Mouse (Mus musculus): ENCODE results near the gene Canx. TPM values are rescaled to one million over a fixed set of nuclear protein-coding genes. Genes with fewer than 3 reads are reported as not detected.

Gene Canx
- polyA plus RNA-seq, 1 experiment from 2014 or later: 221 TPM

DNA sequence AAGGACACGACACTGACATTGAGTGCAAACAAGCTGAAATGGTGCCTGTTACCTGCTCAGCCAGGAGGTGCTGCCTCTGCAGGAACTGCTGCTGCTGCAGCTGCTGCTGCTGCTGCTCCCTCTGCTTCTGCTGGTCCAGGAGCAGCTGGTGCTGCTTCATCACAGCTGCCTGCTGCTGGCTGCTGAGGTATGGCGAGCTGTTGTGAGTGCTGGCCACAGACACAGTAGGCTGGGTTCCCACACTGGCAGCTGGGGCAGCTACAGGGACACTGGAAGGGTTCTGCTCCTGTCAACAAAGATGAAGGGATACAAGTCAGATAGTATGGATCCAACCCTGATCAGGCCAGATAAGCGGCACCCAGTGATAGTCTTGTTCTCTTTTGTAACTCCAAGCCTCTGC, 62.3 kb downstream of the Canx start:
- Histone ChIP-seq H3K4me3 (ENCODE audit: low read depth, low read length) (no peak overlapping the region), H3K27ac (ENCODE audit: low read length) (no peak overlapping the region), H3K9ac (replicated peaks; ENCODE audit: low read depth, low read length) (no peak overlapping the region), H3K36me3 (ENCODE audit: control insufficient read depth, insufficient read depth, low read length) (peaks cover 69% of the 10 kb centered on the region), H3K4me2 (replicated peaks; ENCODE audit: low read depth, low read length) (no peak overlapping the region), H3K4me1 (ENCODE audit: control insufficient read depth, insufficient read depth, low read length) (no peaks in the 10 kb centered on the region), H3K9me3 (ENCODE audit: control insufficient read depth, low read depth, low read length) (no peaks in the 10 kb centered on the region), H3K27me3 (ENCODE audit: control insufficient read depth, insufficient read depth, low read length) (no peaks in the 10 kb centered on the region)
- no peak for ATAC-seq (ENCODE audit: insufficient number of reproducible peaks, insufficient read depth, low FRiP score, low read depth)
- WGBS: 88% methylated on average over 3 of the region's 3 CpGs

DNA sequence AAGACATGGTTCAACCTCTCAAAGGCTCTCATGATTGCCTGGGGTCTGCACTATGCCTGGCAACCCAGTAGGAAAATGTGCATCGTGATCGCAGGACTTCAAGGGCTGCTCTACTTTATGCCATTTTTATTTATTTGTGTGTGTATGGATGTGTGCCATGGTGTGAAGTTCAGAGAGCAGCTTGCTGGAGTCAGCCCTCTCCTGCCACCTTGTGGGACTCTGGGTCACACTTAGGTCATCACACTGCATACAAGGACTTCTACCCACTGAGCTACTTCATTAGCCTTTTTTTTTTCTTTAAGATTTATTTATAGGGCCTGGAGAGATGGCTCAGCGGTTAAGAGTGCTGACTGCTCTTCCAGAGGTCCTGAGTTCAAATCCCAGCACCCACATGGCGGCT, 63.5 kb downstream of the Canx start:
- no peak for ATAC-seq (ENCODE audit: insufficient number of reproducible peaks, insufficient read depth, low FRiP score, low read depth)
- H3K9me3 ChIP-seq (ENCODE audit: control insufficient read depth, low read depth, low read length): no peaks in the 10 kb centered on the region
- no peak overlapping the region for H3K4me2 ChIP-seq (replicated peaks; ENCODE audit: low read depth, low read length)
- no peak overlapping the region for H3K4me3 ChIP-seq (ENCODE audit: low read depth, low read length)
- no peaks in the 10 kb centered on the region for H3K4me1 ChIP-seq (ENCODE audit: control insufficient read depth, insufficient read depth, low read length)
- no peak overlapping the region for H3K9ac ChIP-seq (replicated peaks; ENCODE audit: low read depth, low read length)
- H3K27ac ChIP-seq (ENCODE audit: low read length): no peak overlapping the region
- H3K36me3 ChIP-seq (ENCODE audit: control insufficient read depth, insufficient read depth, low read length): peaks cover 78% of the 10 kb centered on the region
- H3K27me3 ChIP-seq (ENCODE audit: control insufficient read depth, insufficient read depth, low read length): no peaks in the 10 kb centered on the region
- WGBS: 93% methylated on average over 4 of the region's 4 CpGs

DNA sequence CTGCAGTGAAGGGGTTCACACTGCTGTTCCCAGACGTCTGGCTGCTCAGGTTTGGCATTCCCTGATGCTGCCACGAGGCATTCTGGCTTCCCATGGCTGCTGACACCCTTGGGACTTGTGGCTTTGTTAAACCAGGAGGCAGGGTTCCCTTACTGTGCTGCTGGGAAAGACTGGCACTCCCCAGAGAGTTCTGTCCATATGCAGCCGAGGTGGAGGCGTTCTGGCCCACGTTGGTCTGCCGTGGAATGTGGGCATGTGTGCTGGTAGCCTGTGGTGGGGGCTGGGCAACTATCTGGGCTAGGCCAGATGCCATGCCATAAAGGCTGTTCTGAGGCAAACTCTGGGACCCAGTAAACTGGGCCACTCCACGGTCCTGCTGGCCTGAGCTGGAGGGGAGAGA, 67.2 kb downstream of the Canx start:
- H3K4me1 ChIP-seq (ENCODE audit: control insufficient read depth, insufficient read depth, low read length): no peaks in the 10 kb centered on the region

DNA sequence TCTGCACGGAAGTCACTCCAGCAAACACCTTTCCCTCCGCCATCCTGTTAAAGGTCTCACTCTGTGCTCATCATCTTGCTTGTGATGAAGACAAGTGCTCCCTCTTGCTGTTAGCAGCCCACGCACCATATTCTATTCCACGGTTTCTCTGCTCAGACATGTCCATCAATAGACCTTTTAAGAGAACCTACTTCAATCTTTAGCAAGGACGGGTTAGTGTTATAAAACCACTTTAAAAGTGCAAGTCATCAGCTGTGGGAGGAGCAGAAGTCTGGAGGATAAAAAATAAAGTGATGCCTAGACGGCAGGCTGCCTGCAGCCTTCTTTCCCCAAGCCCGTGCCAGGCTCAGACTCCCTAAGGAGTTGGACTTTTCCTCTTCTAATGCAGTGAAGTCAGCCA, 68.9 kb downstream of the Canx start:
- H3K4me3 ChIP-seq (ENCODE audit: low read depth, low read length): no peak overlapping the region
- H3K9me3 ChIP-seq (ENCODE audit: control insufficient read depth, low read depth, low read length): no peaks in the 10 kb centered on the region
- peaks cover 40% of the 10 kb centered on the region for H3K36me3 ChIP-seq (ENCODE audit: control insufficient read depth, insufficient read depth, low read length)
- WGBS: 81% methylated on average over 7 of the region's 7 CpGs
- no peak overlapping the region for H3K27ac ChIP-seq (ENCODE audit: low read length)
- no peaks in the 10 kb centered on the region for H3K27me3 ChIP-seq (ENCODE audit: control insufficient read depth, insufficient read depth, low read length)
- no peak overlapping the region for H3K4me2 ChIP-seq (replicated peaks; ENCODE audit: low read depth, low read length)
- no peak overlapping the region for H3K9ac ChIP-seq (replicated peaks; ENCODE audit: low read depth, low read length)
- ATAC-seq (ENCODE audit: insufficient number of reproducible peaks, insufficient read depth, low FRiP score, low read depth): no peak
- 0 out of 2 replicates have a peak, but pooled peaks cover 5% of the 10 kb centered on the region for H3K4me1 ChIP-seq (ENCODE audit: control insufficient read depth, insufficient read depth, low read length)

More for the DNA sequence above, 67.2 kb downstream of the Canx start:
- Histone ChIP-seq H3K27me3 (ENCODE audit: control insufficient read depth, insufficient read depth, low read length) (no peaks in the 10 kb centered on the region), H3K9ac (replicated peaks; ENCODE audit: low read depth, low read length) (no peak overlapping the region), H3K9me3 (ENCODE audit: control insufficient read depth, low read depth, low read length) (no peaks in the 10 kb centered on the region), H3K4me3 (ENCODE audit: low read depth, low read length) (no peak overlapping the region), H3K4me2 (replicated peaks; ENCODE audit: low read depth, low read length) (no peak overlapping the region), H3K36me3 (ENCODE audit: control insufficient read depth, insufficient read depth, low read length) (peaks cover 55% of the 10 kb centered on the region), H3K27ac (ENCODE audit: low read length) (no peak overlapping the region)
- no peak for ATAC-seq (ENCODE audit: insufficient number of reproducible peaks, insufficient read depth, low FRiP score, low read depth)
- WGBS: 87% methylated on average over 7 of the region's 7 CpGs

DNA sequence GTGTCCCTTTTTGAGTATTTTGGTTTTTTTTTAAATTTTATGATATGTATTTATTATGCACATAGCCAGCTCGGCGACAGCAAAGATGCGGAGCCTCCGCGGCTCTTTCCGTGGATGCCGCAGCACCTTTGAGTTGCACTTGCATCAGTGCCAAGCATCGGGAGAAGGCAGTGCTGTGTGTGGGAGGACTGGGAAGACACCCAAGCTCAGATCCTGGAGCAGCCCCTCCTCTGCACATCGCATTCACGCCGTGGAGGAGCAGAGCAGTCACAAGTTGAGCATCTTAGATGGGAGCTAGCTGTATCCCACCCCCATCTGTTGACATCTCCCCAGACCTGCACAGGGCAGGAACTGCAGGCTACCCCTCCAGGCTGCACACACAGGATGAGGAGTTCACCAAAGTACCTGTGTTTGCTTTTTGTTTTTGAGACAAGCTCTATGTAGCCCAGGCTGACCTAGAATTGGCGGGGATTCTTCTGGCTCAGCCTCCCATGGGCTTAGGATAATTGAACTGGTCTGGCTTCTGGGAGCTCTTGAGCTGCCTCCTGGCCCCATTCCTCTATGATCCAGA, 71.4 kb downstream of the Canx start:
- Histone ChIP-seq H3K4me2 (replicated peaks; ENCODE audit: low read depth, low read length) (no peak overlapping the region), H3K4me1 (ENCODE audit: control insufficient read depth, insufficient read depth, low read length) (0 out of 2 replicates have a peak, but pooled peaks cover 5% of the 10 kb centered on the region), H3K9ac (replicated peaks; ENCODE audit: low read depth, low read length) (no peak overlapping the region), H3K27me3 (ENCODE audit: control insufficient read depth, insufficient read depth, low read length) (no peaks in the 10 kb centered on the region), H3K36me3 (ENCODE audit: control insufficient read depth, insufficient read depth, low read length) (peaks cover 26% of the 10 kb centered on the region), H3K9me3 (ENCODE audit: control insufficient read depth, low read depth, low read length) (no peaks in the 10 kb centered on the region), H3K27ac (ENCODE audit: low read length) (no peak overlapping the region), H3K4me3 (ENCODE audit: low read depth, low read length) (no peak overlapping the region)
- WGBS: 69% methylated on average over 12 of the region's 12 CpGs
- ATAC-seq (ENCODE audit: insufficient number of reproducible peaks, insufficient read depth, low FRiP score, low read depth): no peak

DNA sequence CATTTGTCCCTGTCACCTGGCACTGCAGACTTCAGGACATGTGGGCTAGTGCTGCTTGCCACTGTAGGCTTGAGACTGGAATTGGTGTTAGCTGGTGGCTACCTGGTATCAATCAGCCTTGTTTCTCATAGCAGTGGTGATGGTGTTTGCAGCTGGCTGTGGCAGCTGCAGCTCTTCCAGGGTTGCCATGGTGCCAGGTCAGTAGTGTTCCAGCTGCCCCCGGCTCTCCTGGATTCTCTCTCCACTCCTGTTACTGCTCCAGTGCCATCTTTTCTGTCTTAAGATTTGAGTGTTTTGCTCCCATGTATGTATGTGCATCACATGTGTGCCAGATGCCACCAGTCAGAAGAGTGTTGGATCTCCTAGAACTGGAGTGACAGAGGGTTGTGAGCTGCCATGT, 72.1 kb downstream of the Canx start:
- WGBS: 21% methylated on average over 1 of the region's 1 CpGs
- H3K9me3 ChIP-seq (ENCODE audit: control insufficient read depth, low read depth, low read length): no peaks in the 10 kb centered on the region
- H3K36me3 ChIP-seq (ENCODE audit: control insufficient read depth, insufficient read depth, low read length): peaks cover 22% of the 10 kb centered on the region
- H3K27ac ChIP-seq (ENCODE audit: low read length): no peak overlapping the region
- no peak for ATAC-seq (ENCODE audit: insufficient number of reproducible peaks, insufficient read depth, low FRiP score, low read depth)
- H3K4me2 ChIP-seq (replicated peaks; ENCODE audit: low read depth, low read length): no peak overlapping the region
- no peak overlapping the region for H3K4me3 ChIP-seq (ENCODE audit: low read depth, low read length)
- no peaks in the 10 kb centered on the region for H3K27me3 ChIP-seq (ENCODE audit: control insufficient read depth, insufficient read depth, low read length)
- H3K9ac ChIP-seq (replicated peaks; ENCODE audit: low read depth, low read length): no peak overlapping the region
- 0 out of 2 replicates have a peak, but pooled peaks cover 5% of the 10 kb centered on the region for H3K4me1 ChIP-seq (ENCODE audit: control insufficient read depth, insufficient read depth, low read length)

DNA sequence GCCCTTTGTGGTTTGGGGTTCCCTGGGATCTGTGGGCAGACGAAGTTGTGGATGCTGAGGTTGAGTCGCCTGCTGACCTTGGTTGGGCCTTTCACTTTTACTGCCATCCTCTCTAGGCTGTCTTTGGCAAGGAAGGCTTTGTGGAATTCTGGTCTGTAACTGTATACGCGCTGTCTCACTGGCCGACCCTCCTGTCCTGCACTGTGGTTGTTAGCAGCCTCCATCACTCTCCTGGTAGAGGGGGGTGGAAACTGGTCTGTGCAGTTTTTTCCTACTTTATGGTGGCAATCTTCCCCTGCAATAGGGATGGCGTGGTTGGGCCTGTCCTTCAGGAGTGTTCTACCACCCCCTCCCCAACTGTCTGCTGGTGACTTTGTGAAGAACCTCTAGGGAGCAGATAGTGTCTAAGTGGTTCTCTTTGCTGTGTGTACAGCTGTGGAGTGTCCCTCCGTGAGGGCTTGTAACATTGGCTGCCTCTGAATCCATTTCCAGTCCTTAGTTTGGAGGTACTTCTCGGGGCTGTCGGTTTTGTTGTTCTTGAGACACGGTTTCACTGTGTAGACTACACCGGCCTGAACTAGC, 72.7 kb downstream of the Canx start:
- H3K9ac ChIP-seq (replicated peaks; ENCODE audit: low read depth, low read length): no peak overlapping the region
- H3K27me3 ChIP-seq (ENCODE audit: control insufficient read depth, insufficient read depth, low read length): no peaks in the 10 kb centered on the region
- H3K36me3 ChIP-seq (ENCODE audit: control insufficient read depth, insufficient read depth, low read length): peaks cover 16% of the 10 kb centered on the region
- H3K9me3 ChIP-seq (ENCODE audit: control insufficient read depth, low read depth, low read length): no peaks in the 10 kb centered on the region
- no peak overlapping the region for H3K4me2 ChIP-seq (replicated peaks; ENCODE audit: low read depth, low read length)
- H3K4me1 ChIP-seq (ENCODE audit: control insufficient read depth, insufficient read depth, low read length): 0 out of 2 replicates have a peak, but pooled peaks cover 5% of the 10 kb centered on the region
- H3K27ac ChIP-seq (ENCODE audit: low read length): no peak overlapping the region
- 50% methylated on average over 11 of the region's 11 CpGs for WGBS
- 0 out of 2 replicates have a peak, but pooled peaks have one; percentile 37 for ATAC-seq (ENCODE audit: insufficient number of reproducible peaks, insufficient read depth, low FRiP score, low read depth)
- H3K4me3 ChIP-seq (ENCODE audit: low read depth, low read length): no peak overlapping the region

DNA sequence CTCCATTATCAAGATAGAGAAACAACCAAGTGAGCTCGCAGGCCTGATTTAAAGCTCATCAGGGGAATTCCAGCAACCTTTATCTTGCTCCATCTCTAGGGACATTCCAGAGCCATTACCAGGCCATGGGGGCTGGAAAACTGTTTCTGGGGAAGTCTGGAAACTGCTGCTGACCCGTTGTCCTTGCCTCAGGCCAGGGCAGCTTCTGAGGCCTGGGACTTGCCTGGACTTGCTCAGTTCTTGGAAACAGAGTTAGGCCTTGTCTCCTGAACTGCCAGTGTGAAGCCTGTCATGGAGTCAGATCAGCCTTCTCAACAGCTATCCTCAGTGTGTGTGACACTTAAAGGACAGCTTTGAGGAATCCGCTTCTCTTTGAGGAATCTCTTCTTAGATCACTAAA, 73.3 kb downstream of the Canx start:
- no peaks in the 10 kb centered on the region for H3K27me3 ChIP-seq (ENCODE audit: control insufficient read depth, insufficient read depth, low read length)
- peaks cover 10% of the 10 kb centered on the region for H3K36me3 ChIP-seq (ENCODE audit: control insufficient read depth, insufficient read depth, low read length)
- 0 out of 2 replicates have a peak, but pooled peaks cover 5% of the 10 kb centered on the region for H3K4me1 ChIP-seq (ENCODE audit: control insufficient read depth, insufficient read depth, low read length)
- 40% methylated on average over 3 of the region's 3 CpGs for WGBS
- no peak overlapping the region for H3K9ac ChIP-seq (replicated peaks; ENCODE audit: low read depth, low read length)
- no peaks in the 10 kb centered on the region for H3K9me3 ChIP-seq (ENCODE audit: control insufficient read depth, low read depth, low read length)
- ATAC-seq (ENCODE audit: insufficient number of reproducible peaks, insufficient read depth, low FRiP score, low read depth): no peak
- H3K4me2 ChIP-seq (replicated peaks; ENCODE audit: low read depth, low read length): no peak overlapping the region
- H3K4me3 ChIP-seq (ENCODE audit: low read depth, low read length): no peak overlapping the region
- H3K27ac ChIP-seq (ENCODE audit: low read length): no peak overlapping the region

Data from stomach, embryonic 14.5 days (tissue).